Mouse (Mus musculus) neural tube, embryonic 11.5 days (tissue): ENCODE results near the gene Il13ra1. TPM values are rescaled to one million over a fixed set of nuclear protein-coding genes. Genes with fewer than 3 reads are reported as not detected.

Experiments
- ATAC-seq: fragments of 200-750 bp; cut with Nextera tagmentation; 2 replicates; pipeline ENCODE4 v1.8.0; 2017; ENCODE audit warnings: moderate number of reproducible peaks, mild to moderate bottlenecking, moderate TSS enrichment, moderate library complexity; ENCODE audit not compliant: insufficient read depth, low FRiP score, low TSS enrichment
- DNase-seq: peaks from one replicate; pipeline ENCODE4 v3.0.0-alpha.2; 2015; ENCODE audit warnings: low spot score
- H3K27ac ChIP-seq: fragments of 300-500 bp; sonication (generic); 2 replicates; pipeline ENCODE4 v1.5.1; 2014; ENCODE audit warnings: low read depth, mild to moderate bottlenecking, low read length
- H3K27me3 ChIP-seq: fragments of 300-500 bp; sonication (generic); 2 replicates; pipeline ENCODE4 v1.6.1; 2014; ENCODE audit warnings: mild to moderate bottlenecking, low read length, mixed read lengths; ENCODE audit not compliant: control insufficient read depth, insufficient read depth
- H3K36me3 ChIP-seq: fragments of 300-500 bp; sonication (generic); 2 replicates; pipeline ENCODE4 v1.6.1; 2014; ENCODE audit warnings: mild to moderate bottlenecking, low read length, moderate library complexity, mixed read lengths; ENCODE audit not compliant: control insufficient read depth, insufficient read depth
- H3K4me1 ChIP-seq: fragments of 300-500 bp; sonication (generic); 2 replicates; pipeline ENCODE4 v1.6.1; 2014; ENCODE audit warnings: low read length, mixed read lengths; ENCODE audit not compliant: control insufficient read depth, insufficient read depth
- H3K4me2 ChIP-seq: fragments of 300-500 bp; sonication (generic); 2 replicates; pipeline ENCODE4 v1.6.1; 2014; ENCODE audit warnings: low read depth, mild to moderate bottlenecking, moderate library complexity
- H3K4me3 ChIP-seq: fragments of 300-500 bp; sonication (generic); 2 replicates; pipeline ENCODE4 v1.5.1; 2014; ENCODE audit warnings: low read depth, low read length
- H3K9ac ChIP-seq: fragments of 300-500 bp; sonication (generic); 2 replicates; pipeline ENCODE4 v1.6.1; 2014; ENCODE audit warnings: mild to moderate bottlenecking, low read length
- H3K9me3 ChIP-seq: fragments of 300-500 bp; sonication (generic); 2 replicates; pipeline ENCODE4 v1.6.1; 2016; ENCODE audit warnings: low read length; ENCODE audit not compliant: control insufficient read depth
- WGBS: fragments of 180-500 bp; shearing (Covaris S2); extraction: QIAGEN DNeasy Blood & Tissue Kit; methylation state at CpG from one replicate; pipeline ENCODE4 v1.1.7; 2014; 5-methylcytosine and 5-hydroxymethylcytosine counted together
- polyA plus RNA-seq: library from polyadenylated mRNA; unstranded; fragments of >200 nt; fragmentation: Nextera tagmentation; extraction: Ambion mirVana; gene quantifications from 2 replicates; pipeline ENCODE4 v1.2.1, GENCODE M21; 2014

The Il13ra1 gene
- polyA plus RNA-seq, 1 experiment from 2014 or later, result 2.9 TPM

DNA sequence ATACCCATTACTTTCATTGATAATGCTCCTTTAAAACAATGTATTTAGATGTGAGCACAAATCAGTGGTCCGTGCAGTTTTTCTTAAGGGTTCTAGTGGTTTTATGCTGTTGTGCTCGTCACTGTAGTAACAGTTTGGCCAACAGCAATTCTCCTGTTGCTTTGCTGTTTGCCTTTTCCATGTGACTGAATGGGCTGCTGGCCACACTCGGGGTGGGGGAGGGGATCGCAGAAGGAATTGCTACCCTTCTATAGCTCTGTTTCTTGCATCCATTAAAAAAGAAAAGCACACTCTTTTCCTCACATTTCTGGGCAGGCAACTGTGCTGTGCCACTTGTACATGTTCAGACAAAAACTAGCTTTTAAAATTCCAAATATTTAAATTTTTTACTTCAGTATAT, 49.7 kb downstream of the Il13ra1 start:
- DNase-seq, result no peak
- 28% methylated on average over 4 of the region's 4 CpGs for WGBS
- H3K9me3 ChIP-seq, result no peaks in the 10 kb centered on the region
- no peak overlapping the region for H3K9ac ChIP-seq
- no peak for ATAC-seq
- no peak overlapping the region for H3K27ac ChIP-seq
- H3K27me3 ChIP-seq, result no peaks in the 10 kb centered on the region
- H3K4me3 ChIP-seq, result no peak overlapping the region
- H3K4me1 ChIP-seq, result no peaks in the 10 kb centered on the region
- H3K4me2 ChIP-seq, result no peak overlapping the region
- H3K36me3 ChIP-seq, result no peaks in the 10 kb centered on the region

DNA sequence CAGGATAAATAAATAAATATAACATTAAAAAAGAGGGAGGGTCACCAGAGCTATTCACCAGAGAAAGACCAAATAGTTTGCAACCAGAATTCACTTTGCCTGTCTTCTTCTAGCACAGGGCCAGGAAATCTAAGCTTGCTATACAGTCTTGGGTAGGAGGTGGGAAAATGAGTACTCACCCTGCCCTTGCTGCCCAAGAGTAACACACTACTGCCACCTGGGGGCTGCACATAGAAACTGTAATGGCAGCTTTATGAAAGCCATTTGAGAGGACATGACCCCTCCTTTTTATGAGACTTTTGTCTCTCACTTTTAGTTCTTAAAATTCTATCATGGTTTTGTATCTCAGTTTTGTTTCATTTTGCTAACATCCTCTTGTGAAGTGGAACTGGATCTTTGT, 71.7 kb downstream of the Il13ra1 start:
- ATAC-seq, result no peak
- H3K9me3 ChIP-seq, result no peaks in the 10 kb centered on the region

DNA sequence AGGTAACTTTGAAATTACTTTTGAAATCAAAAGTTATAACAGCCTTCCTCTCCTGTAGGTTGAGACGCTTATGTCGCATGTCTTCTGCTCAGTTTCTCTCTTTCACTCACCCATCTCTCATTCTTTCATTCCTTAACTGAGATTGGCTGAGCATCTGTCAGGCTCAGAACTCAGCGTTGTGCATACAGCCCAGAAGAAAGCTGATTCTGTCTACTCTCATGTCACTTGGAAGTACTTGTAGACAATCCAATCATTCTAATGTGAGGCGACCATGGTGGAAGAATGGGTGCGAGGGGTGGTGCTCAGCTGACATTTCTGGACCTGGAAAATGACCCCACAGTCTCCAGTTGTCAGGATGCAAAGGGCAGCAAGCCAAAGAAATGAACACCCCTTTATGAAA, 74.1 kb downstream of the Il13ra1 start:
- 73% methylated on average over 5 of the region's 5 CpGs for WGBS
- H3K4me3 ChIP-seq, result no peak overlapping the region
- DNase-seq, result no peak

More for the DNA sequence above, 71.7 kb downstream of the Il13ra1 start:
- no peak overlapping the region for H3K27ac ChIP-seq
- no peak overlapping the region for H3K4me2 ChIP-seq
- no peaks in the 10 kb centered on the region for H3K4me1 ChIP-seq
- peak; percentile 36 for DNase-seq
- no peak overlapping the region for H3K4me3 ChIP-seq
- no peaks in the 10 kb centered on the region for H3K27me3 ChIP-seq
- no peak overlapping the region for H3K9ac ChIP-seq
- H3K36me3 ChIP-seq, result no peaks in the 10 kb centered on the region

DNA sequence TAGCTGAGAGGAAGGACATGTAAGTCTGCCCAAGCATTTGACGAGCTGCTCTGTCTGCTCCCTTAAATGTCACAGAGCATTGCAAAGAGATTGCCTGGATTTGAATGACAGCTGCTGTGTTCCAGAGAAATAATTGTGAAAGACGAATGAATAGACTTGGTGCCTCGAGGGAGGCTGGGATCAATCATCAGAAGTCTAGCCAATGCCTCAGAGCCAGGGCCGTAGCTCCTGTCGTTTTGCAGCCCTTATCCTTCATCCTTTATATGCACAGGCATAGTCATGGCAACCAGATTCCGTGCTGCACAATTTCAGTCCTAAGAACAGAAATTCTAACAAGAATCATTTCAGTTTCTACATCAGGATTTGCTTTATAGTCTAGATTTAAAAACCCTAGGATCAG, 74.5 kb downstream of the Il13ra1 start:
- ATAC-seq (no peak), DNase-seq (no peak)
- no peaks in the 10 kb centered on the region for H3K36me3 ChIP-seq
- no peaks in the 10 kb centered on the region for H3K9me3 ChIP-seq
- H3K4me1 ChIP-seq, result no peaks in the 10 kb centered on the region
- H3K27ac ChIP-seq, result no peak overlapping the region
- H3K27me3 ChIP-seq, result no peaks in the 10 kb centered on the region
- H3K9ac ChIP-seq, result no peak overlapping the region
- 59% methylated on average over 6 of the region's 6 CpGs for WGBS
- no peak overlapping the region for H3K4me3 ChIP-seq
- H3K4me2 ChIP-seq, result no peak overlapping the region

More for the DNA sequence above, 74.1 kb downstream of the Il13ra1 start:
- H3K4me2 ChIP-seq, result no peak overlapping the region
- no peak overlapping the region for H3K27ac ChIP-seq
- H3K9me3 ChIP-seq, result no peaks in the 10 kb centered on the region
- no peaks in the 10 kb centered on the region for H3K36me3 ChIP-seq
- no peak overlapping the region for H3K9ac ChIP-seq
- H3K27me3 ChIP-seq, result no peaks in the 10 kb centered on the region
- no peaks in the 10 kb centered on the region for H3K4me1 ChIP-seq
- no peak for ATAC-seq

DNA sequence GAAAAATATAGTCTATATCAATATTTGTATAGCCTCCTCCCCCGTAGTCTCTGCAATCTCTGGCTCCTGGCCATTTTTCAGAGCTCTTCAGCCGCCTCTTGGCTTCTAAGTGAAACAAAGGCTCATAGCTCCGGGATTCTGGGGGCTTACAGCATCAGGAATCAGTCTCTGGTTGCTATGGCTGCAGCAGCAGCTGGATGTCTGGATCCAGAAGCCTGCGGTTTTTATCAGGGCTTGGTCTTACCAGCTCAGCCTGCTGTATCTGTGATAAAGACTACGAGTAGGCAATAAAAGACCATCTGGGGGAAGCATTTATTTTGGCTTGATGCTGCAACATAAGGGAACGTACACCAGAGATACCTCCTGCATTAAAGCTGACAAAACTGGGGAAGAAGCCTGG, 82.0 kb downstream of the Il13ra1 start:
- ATAC-seq (no peak), DNase-seq (peak; percentile 19)

DNA sequence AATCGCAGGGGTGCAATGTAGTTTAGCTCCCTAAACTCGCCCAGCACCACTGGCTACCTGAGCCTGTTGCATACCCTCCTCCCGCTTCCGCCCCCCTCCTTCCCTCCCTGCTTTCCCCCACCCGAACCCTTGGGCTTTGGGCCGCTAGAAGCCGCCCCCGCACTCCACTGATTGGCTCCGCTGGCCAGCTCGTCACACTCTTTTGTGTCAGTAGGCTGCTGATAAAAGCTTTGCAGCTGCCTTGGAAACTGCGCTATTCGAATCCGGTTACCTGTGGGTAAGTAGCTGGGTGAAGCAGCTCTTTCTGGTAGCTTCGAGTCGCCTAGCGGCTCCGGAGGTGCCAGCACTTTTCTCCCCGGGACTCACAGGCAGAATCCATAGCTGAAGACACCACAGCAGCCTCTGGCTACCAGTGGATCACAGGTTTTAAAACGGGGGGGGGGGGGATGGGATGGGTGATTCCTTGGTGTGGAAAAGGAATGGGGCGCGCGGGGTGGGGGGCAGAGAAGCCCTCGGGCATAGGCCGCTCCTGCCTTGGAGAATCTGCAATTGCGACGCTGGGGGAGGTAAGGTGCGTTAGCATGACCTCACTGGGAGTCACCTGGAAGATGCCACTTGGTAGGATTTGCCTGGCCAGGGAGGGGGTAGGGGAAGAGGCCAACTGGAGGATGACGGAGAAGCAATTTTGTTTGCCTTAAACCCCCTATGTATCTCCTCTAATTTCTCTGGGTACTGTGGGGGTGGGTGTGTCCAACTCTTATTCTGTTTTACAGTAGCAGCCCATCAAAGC, 84.0 kb downstream of the Il13ra1 start, which contains the start of gene Zcchc12:
Zcchc12 (plus strand) TSS at position 169 of the 790 bp plus-strand sequence.
- 18% methylated on average over 26 of the region's 28 CpGs for WGBS
- no peaks in the 10 kb centered on the region for H3K9me3 ChIP-seq
- no peak within 1 kb of the TSS for H3K27ac ChIP-seq
- peak within 1 kb of the TSS; percentile 39 for H3K4me2 ChIP-seq
- ATAC-seq (peak; percentile 49; the same call in 1 of the 2 replicates), DNase-seq (peak; percentile 18)
- H3K36me3 ChIP-seq, result no peaks in the 10 kb centered on the region
- no peaks in the 10 kb centered on the region for H3K27me3 ChIP-seq
- no peak within 1 kb of the TSS for H3K9ac ChIP-seq
- peak within 1 kb of the TSS; percentile 22 for H3K4me3 ChIP-seq
- H3K4me1 ChIP-seq, result no peaks in the 10 kb centered on the region

More for the DNA sequence above, 82.0 kb downstream of the Il13ra1 start:
- Histone ChIP-seq H3K4me3 (no peak overlapping the region), H3K4me2 (no peak overlapping the region), H3K9ac (no peak overlapping the region), H3K27me3 (no peaks in the 10 kb centered on the region), H3K9me3 (no peaks in the 10 kb centered on the region), H3K27ac (no peak overlapping the region), H3K4me1 (no peaks in the 10 kb centered on the region), H3K36me3 (no peaks in the 10 kb centered on the region)
- WGBS, result 37% methylated on average over 6 of the region's 6 CpGs

DNA sequence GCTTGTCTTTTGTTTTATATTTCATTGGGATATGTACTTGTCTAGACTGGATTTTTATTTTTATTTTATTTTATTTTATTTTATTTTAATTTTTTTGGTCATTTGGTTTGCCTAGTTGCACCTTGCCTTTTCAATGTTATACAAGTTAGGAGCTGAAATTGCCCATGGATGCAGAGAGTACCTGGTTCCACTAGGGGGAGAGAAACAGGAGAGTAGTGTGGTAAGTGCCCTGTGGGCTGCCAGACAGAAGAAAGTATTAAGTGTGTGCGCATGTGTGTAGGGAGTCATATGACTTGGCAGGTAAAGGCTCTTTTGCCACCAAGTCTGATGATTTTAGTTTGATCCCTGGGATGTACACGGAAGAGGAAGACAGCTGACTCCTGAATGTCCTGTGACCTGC, 97.6 kb downstream of the Il13ra1 start:
- ATAC-seq, result no peak
- H3K9ac ChIP-seq, result no peak overlapping the region
- H3K4me3 ChIP-seq, result no peak overlapping the region
- no peak overlapping the region for H3K4me2 ChIP-seq
- no peaks in the 10 kb centered on the region for H3K9me3 ChIP-seq
- no peaks in the 10 kb centered on the region for H3K36me3 ChIP-seq
- no peaks in the 10 kb centered on the region for H3K4me1 ChIP-seq
- no peaks in the 10 kb centered on the region for H3K27me3 ChIP-seq
- DNase-seq, result no peak
- WGBS, result 77% methylated on average over 2 of the region's 2 CpGs
- no peak overlapping the region for H3K27ac ChIP-seq

DNA sequence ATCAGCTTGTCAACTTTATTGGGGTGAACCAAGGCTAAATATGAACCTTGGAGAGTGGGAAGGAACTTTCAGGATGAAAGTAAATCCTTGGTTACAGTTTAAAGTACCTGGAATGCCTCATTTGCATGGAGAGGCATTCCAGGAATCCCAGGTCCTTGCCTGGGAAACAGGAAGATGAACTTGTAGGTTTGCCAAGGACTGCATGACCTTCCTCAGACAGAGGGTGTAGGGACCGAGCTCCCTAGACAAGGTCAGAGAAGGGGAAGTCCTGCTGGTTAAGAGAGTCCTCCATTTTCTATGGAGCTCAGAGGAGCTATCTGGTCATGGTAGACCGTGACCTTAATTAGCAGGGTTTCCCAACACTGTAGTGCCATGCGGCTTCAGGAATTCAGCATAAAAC, 99.3 kb downstream of the Il13ra1 start:
- H3K9me3 ChIP-seq, result no peaks in the 10 kb centered on the region
- H3K9ac ChIP-seq, result no peak overlapping the region
- H3K4me3 ChIP-seq, result no peak overlapping the region
- H3K4me1 ChIP-seq, result no peaks in the 10 kb centered on the region
- no peak overlapping the region for H3K4me2 ChIP-seq
- DNase-seq (no peak), ATAC-seq (no peak)
- H3K36me3 ChIP-seq, result no peaks in the 10 kb centered on the region
- H3K27me3 ChIP-seq, result no peaks in the 10 kb centered on the region
- 82% methylated on average over 3 of the region's 3 CpGs for WGBS
- no peak overlapping the region for H3K27ac ChIP-seq
